Mouse (Mus musculus) liver, adult 2 months (tissue): ENCODE results near the gene Acy3.

ENCODE experiments used
- CTCF ChIP-seq: fragments of 200-500 bp; IDR thresholded peaks from 2 replicates; pipeline ENCODE4 v1.5.1; 2011; ENCODE audit warnings: low read depth, low read length, control low read depth
- POLR2A ChIP-seq: fragments of 200-500 bp; IDR thresholded peaks from 2 replicates; pipeline ENCODE4 v1.6.1; 2011; ENCODE audit warnings: low read length, control low read depth; ENCODE audit not compliant: insufficient read depth; ENCODE audit errors: extremely low read depth

DNA sequence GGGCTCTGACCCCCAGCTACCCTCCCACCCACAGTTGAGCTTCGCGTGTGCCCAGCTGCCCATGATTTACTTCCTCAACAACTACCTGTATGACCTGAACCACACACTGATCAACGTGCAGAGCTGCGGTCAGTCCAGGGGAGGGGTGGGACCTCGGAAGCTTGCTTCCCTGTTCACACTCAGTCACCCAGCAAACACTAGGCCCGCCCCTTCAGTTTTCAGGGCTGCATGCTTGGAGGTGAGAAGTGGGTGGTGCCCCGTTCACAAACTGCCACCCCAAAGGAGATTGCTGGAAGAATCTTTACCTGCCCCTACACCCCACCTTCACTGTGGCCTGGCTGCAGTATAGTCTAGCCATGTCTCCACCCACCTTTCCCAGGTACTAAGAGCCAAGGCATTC, 44.1 kb upstream of the Acy3 start:
- no peak for TF ChIP-seq CTCF
- no peak for TF ChIP-seq POLR2A
